Mouse (Mus musculus) MEL (cell line): ENCODE results near the gene Bst2. TPM values are rescaled to one million over a fixed set of nuclear protein-coding genes. Genes with fewer than 3 reads are reported as not detected.

Experiments
- DNase-seq: peaks from one replicate; pipeline ENCODE4 v3.0.0; 2011; ENCODE audit warnings: low read depth, low spot score
- H3K27ac ChIP-seq: 2 replicates; pipeline ENCODE4 v1.5.1; 2012; ENCODE audit warnings: low read depth, mild to moderate bottlenecking, control low read depth, low read length, moderate library complexity; ENCODE audit not compliant: control insufficient read depth
- H3K27me3 ChIP-seq, 2 experiments: fragments of 150-350 bp in 1 of 2; sonication (generic) in 1 of 2; 2 replicates each; pipeline ENCODE4 v1.6.1; 2012; ENCODE audit warnings: low read length in 2 of 2, mild to moderate bottlenecking in 2 of 2, improper control_type of control experiment in 1 of 2, moderate library complexity in 1 of 2; ENCODE audit not compliant: insufficient read depth in 2 of 2, control insufficient read depth in 1 of 2
- H3K36me3 ChIP-seq, 2 experiments: 2 replicates each; pipeline ENCODE4 v1.6.1; 2012 to 2014; ENCODE audit warnings: low read length in 2 of 2, improper control_type of control experiment in 1 of 2, inconsistent platforms in 1 of 2, mild to moderate bottlenecking in 1 of 2; ENCODE audit not compliant: insufficient read depth in 2 of 2, control insufficient read depth in 1 of 2
- H3K4me1 ChIP-seq, 2 experiments: fragments of 150-350 bp in 1 of 2; sonication (generic) in 1 of 2; 2 replicates each; pipeline ENCODE4 v1.6.1; 2012; ENCODE audit warnings: low read length in 2 of 2, improper control_type of control experiment in 1 of 2, mild to moderate bottlenecking in 1 of 2; ENCODE audit not compliant: insufficient read depth in 2 of 2, control insufficient read depth in 1 of 2
- H3K4me3 ChIP-seq, 2 experiments: fragments of 150-350 bp in 1 of 2; sonication (generic) in 1 of 2; 2 replicates each; pipeline ENCODE4 v1.5.1; 2012; ENCODE audit warnings: low read depth in 2 of 2, low read length in 2 of 2, mild to moderate bottlenecking in 2 of 2, moderate library complexity in 2 of 2, control low read depth in 1 of 2, improper control_type of control experiment in 1 of 2; ENCODE audit not compliant: control insufficient read depth in 1 of 2, insufficient read depth in 1 of 2
- H3K79me2 ChIP-seq: 2 replicates; pipeline ENCODE4 v1.6.1; 2012; ENCODE audit warnings: mild to moderate bottlenecking, low read length, moderate library complexity; ENCODE audit not compliant: control insufficient read depth, poor library complexity, insufficient read depth
- H3K9ac ChIP-seq: 2 replicates; pipeline ENCODE4 v1.6.1; 2012; ENCODE audit warnings: low read depth, mild to moderate bottlenecking, control low read depth, low read length, moderate library complexity; ENCODE audit not compliant: control insufficient read depth, poor library complexity, severe bottlenecking
- H3K9me3 ChIP-seq: fragments of 150-350 bp; sonication (generic); replicated peaks from 2 replicates; pipeline ENCODE4 v1.6.1; 2012; ENCODE audit warnings: mild to moderate bottlenecking, low read length, improper control_type of control experiment, moderate library complexity; ENCODE audit not compliant: insufficient read depth
- BHLHE40 ChIP-seq: IDR thresholded peaks from 2 replicates; pipeline ENCODE4 v1.6.1; 2012; ENCODE audit warnings: low read depth, mild to moderate bottlenecking, inconsistent platforms, low read length, improper control_type of control experiment, borderline replicate concordance
- CHD1 ChIP-seq: IDR thresholded peaks from 2 replicates; pipeline ENCODE4 v1.6.1; 2012; ENCODE audit warnings: low read depth, mild to moderate bottlenecking, inconsistent platforms, low read length, improper control_type of control experiment
- CHD2 ChIP-seq: IDR thresholded peaks from 2 replicates; pipeline ENCODE4 v1.6.1; 2011; ENCODE audit warnings: low read length, improper control_type of control experiment
- CTCF ChIP-seq, 3 experiments: IDR thresholded peaks in 2 of 3; conservative IDR thresholded peaks in 1 of 3; 2 replicates each; pipeline ENCODE4 v1.5.1; 2011 to 2012; ENCODE audit warnings: low read length in 3 of 3, low read depth in 2 of 3, mild to moderate bottlenecking in 2 of 3, improper control_type of control experiment in 1 of 3, inconsistent platforms in 1 of 3, mixed read lengths in 1 of 3, moderate library complexity in 1 of 3; ENCODE audit not compliant: control insufficient read depth in 1 of 3, insufficient read depth in 1 of 3, poor library complexity in 1 of 3, severe bottlenecking in 1 of 3
- ETS1 ChIP-seq: IDR thresholded peaks from 2 replicates; pipeline ENCODE4 v1.6.1; 2012; ENCODE audit warnings: low read depth, mild to moderate bottlenecking, inconsistent platforms, low read length, improper control_type of control experiment, moderate library complexity
- GABPA ChIP-seq: IDR thresholded peaks from 2 replicates; pipeline ENCODE4 v1.6.1; 2012; ENCODE audit warnings: low read depth, mild to moderate bottlenecking, inconsistent platforms, low read length, improper control_type of control experiment, moderate library complexity
- JUND ChIP-seq: IDR thresholded peaks from 2 replicates; pipeline ENCODE4 v1.6.1; 2011; ENCODE audit warnings: low read depth, mild to moderate bottlenecking, improper control_type of control experiment, low read length
- MAFK ChIP-seq: IDR thresholded peaks from 2 replicates; pipeline ENCODE4 v1.6.1; 2011; ENCODE audit warnings: low read depth, mild to moderate bottlenecking, low read length, improper control_type of control experiment, borderline replicate concordance
- MAX ChIP-seq: IDR thresholded peaks from 2 replicates; pipeline ENCODE4 v1.6.1; 2011; ENCODE audit warnings: low read length, improper control_type of control experiment
- MAZ ChIP-seq: IDR thresholded peaks from 2 replicates; pipeline ENCODE4 v1.6.1; 2012; ENCODE audit warnings: low read depth, mild to moderate bottlenecking, inconsistent platforms, low read length, improper control_type of control experiment
- MEF2A ChIP-seq: IDR thresholded peaks from 2 replicates; pipeline ENCODE4 v1.6.1; 2014; ENCODE audit warnings: low read depth, mild to moderate bottlenecking, inconsistent platforms, low read length, improper control_type of control experiment; ENCODE audit not compliant: poor library complexity, insufficient replicate concordance, severe bottlenecking; ENCODE audit errors: extremely low read depth
- MXI1 ChIP-seq: IDR thresholded peaks from 2 replicates; pipeline ENCODE4 v1.6.1; 2011; ENCODE audit warnings: mild to moderate bottlenecking, low read depth, low read length, improper control_type of control experiment
- MYC ChIP-seq: IDR thresholded peaks from 2 replicates; pipeline ENCODE4 v1.6.1; 2011; ENCODE audit warnings: low read depth, mild to moderate bottlenecking, low read length, improper control_type of control experiment, moderate library complexity
- NELFE ChIP-seq: IDR thresholded peaks from 2 replicates; pipeline ENCODE4 v1.6.1; 2011; ENCODE audit warnings: low read depth, low read length, improper control_type of control experiment
- NRF1 ChIP-seq: IDR thresholded peaks from 2 replicates; pipeline ENCODE4 v1.6.1; 2014; ENCODE audit warnings: low read depth, mild to moderate bottlenecking, inconsistent platforms, low read length, improper control_type of control experiment, moderate library complexity; ENCODE audit not compliant: poor library complexity, insufficient read depth, severe bottlenecking
- POLR2A ChIP-seq, 2 experiments: IDR thresholded peaks; 2 replicates each; pipeline ENCODE4 v1.6.1; 2011 to 2012; ENCODE audit warnings: low read length in 2 of 2, mild to moderate bottlenecking in 2 of 2, control low read depth in 1 of 2, improper control_type of control experiment in 1 of 2, low read depth in 1 of 2, moderate library complexity in 1 of 2; ENCODE audit not compliant: control insufficient read depth in 1 of 2, insufficient read depth in 1 of 2, poor library complexity in 1 of 2
- POLR2AphosphoS2 ChIP-seq: IDR thresholded peaks from 2 replicates; pipeline ENCODE4 v1.6.1; 2011; ENCODE audit warnings: low read length, improper control_type of control experiment
- SIN3A ChIP-seq: IDR thresholded peaks from 2 replicates; pipeline ENCODE4 v1.6.1; 2012; ENCODE audit warnings: low read length, improper control_type of control experiment, inconsistent platforms
- ZKSCAN1 ChIP-seq: IDR thresholded peaks from 2 replicates; pipeline ENCODE4 v1.6.1; 2012; ENCODE audit warnings: low read depth, mild to moderate bottlenecking, inconsistent platforms, low read length, improper control_type of control experiment, moderate library complexity
- ZNF384 ChIP-seq: IDR thresholded peaks from 2 replicates; pipeline ENCODE4 v1.6.1; 2012; ENCODE audit warnings: low read depth, mild to moderate bottlenecking, inconsistent platforms, low read length, improper control_type of control experiment
- polyA plus RNA-seq, 2 experiments: library from polyadenylated mRNA; stranded (reverse) in 1 of 2; unstranded in 1 of 2; fragments of >175 nt in 1 of 2; fragments of >200 nt in 1 of 2; gene quantifications; 2 replicates each; pipeline versions ENCODE4 v1.2.1 to v1.2.4; 2012; ENCODE audit warnings: low replicate concordance in 2 of 2, low read depth in 1 of 2; ENCODE audit not compliant: insufficient read length in 2 of 2, insufficient read depth in 1 of 2, missing spikeins in 1 of 2
- total RNA-seq: library from RNA; depleted of rRNA; stranded (reverse); fragments of 300-350 nt; gene quantifications from 2 replicates; pipeline ENCODE4 v1.2.3, GENCODE M21; 2012

The Bst2 gene
- total and polyA plus RNA-seq, 3 experiments = 49.9 to 125 TPM; not detected in 1

GRCm38 (mm10) chr8:71575020-71575419 is 37.8 kb upstream of the Bst2 start:
- no peaks in the 10 kb centered on the region; a peak in 2 of 4 replicates for H3K27me3 ChIP-seq
- TF ChIP-seq BHLHE40 = no peak
- TF ChIP-seq POLR2AphosphoS2 = no peak
- no peak for TF ChIP-seq NRF1
- TF ChIP-seq, all 39 proteins: peak for 0
- H3K79me2 ChIP-seq = no peaks in the 10 kb centered on the region
- DNase-seq = no peak
- no peaks in the 10 kb centered on the region for H3K36me3 ChIP-seq
- H3K4me3 ChIP-seq = no peak overlapping the region
- no peak overlapping the region for H3K27ac ChIP-seq
- H3K9me3 ChIP-seq = no peaks in the 10 kb centered on the region
- H3K4me1 ChIP-seq = 0 out of 4 replicates have a peak, but pooled peaks cover 0 to 4% of the 10 kb centered on the region in 2 experiments
- H3K9ac ChIP-seq = no peak overlapping the region

DNA sequence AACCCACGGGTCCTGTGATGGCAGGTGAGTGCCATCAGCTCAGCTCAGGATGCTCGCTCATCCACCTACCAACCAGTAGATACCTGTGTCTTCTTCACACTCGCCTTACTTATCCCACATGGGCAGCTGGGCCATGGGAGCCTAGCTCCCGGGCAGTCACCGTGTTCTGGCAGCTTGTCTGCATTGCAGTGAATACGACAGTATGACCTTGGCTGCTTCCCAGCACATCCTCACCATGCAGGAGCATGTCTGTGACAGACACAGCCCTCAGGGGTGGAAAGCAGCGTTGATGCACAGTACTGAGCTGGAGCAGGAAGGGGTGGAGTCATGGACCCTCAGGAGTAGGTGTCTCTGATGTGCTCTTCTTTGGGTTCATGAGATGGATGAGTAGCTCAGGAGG is 37.2 kb upstream of the Bst2 start:
- Histone ChIP-seq H3K27ac (no peak overlapping the region), H3K36me3 (no peaks in the 10 kb centered on the region), H3K79me2 (no peaks in the 10 kb centered on the region), H3K9ac (no peak overlapping the region), H3K9me3 (no peaks in the 10 kb centered on the region), H3K4me3 (no peak overlapping the region), H3K4me1 (0 out of 4 replicates have a peak, but pooled peaks cover 0 to 3% of the 10 kb centered on the region in 2 experiments), H3K27me3 (no peaks in the 10 kb centered on the region; a peak in 2 of 4 replicates)
- TF ChIP-seq SIN3A (no peak), ETS1 (no peak), NRF1 (no peak), MYC (no peak), JUND (no peak), GABPA (no peak), CTCF (IDR thresholded peaks at IDR 0.05 in 2 of 3, conservative IDR thresholded peaks at IDR 0.05 in 1 of 3; ENCODE audit: control insufficient read depth in 1 of 3, insufficient read depth in 1 of 3, low read depth in 2 of 3, low read length in 3 of 3, poor library complexity in 1 of 3, severe bottlenecking in 1 of 3) (no peak), MAX (no peak), CHD1 (no peak), NELFE (no peak), POLR2A (IDR thresholded peaks at IDR 0.05; ENCODE audit: control insufficient read depth in 1 of 2, insufficient read depth in 1 of 2, low read depth in 1 of 2, low read length in 2 of 2, poor library complexity in 1 of 2) (no peak), ZNF384 (no peak), MEF2A (no peak), CHD2 (no peak), ZKSCAN1 (no peak), MAZ (no peak), MXI1 (no peak), MAFK (no peak)
- no peak for DNase-seq
